Mouse (Mus musculus): ENCODE measurements around the gene Cblb.

Cblb gene

GRCm38 (mm10) chr16:52068517-52068874 lies 37.5 kb downstream of the Cblb start:
- in situ Hi-C loops (cut with MboI, MseI), result loop anchor here (25.0 kb wide), 1 partner anchor 381 kb away; no protein-coding TSS in a partner anchor

- in situ Hi-C loops (cut with MboI, MseI), result loop anchor here (25.0 kb wide), 1 partner anchor 382 kb away; no protein-coding TSS in a partner anchor
Observed at GRCm38 (mm10) chr16:52069648-52070047, 38.6 kb downstream of the Cblb start.

DNA sequence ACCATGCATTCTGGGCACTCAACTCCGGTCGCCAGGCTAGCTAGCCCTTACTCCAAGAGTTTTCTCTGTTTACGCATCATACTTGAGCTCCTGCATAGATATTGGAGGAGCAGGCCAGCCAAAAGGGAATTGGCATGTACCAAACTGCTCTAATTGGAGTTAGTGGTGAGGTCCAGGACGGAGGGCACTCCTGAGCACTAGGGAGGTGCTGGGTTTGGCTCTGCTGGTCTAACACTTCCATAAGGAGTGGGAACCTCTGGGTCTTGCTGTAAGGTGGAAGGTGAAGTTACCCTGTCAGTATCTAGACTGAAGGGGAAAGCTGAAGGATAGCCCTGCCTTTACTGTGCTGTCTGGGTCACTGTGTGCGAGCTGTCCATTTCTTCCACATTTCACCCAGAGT lies 39.1 kb downstream of the Cblb start:
- in situ Hi-C loops (cut with MboI, MseI), result loop anchor here (25.0 kb wide), 1 partner anchor 383 kb away; no protein-coding TSS in a partner anchor

DNA sequence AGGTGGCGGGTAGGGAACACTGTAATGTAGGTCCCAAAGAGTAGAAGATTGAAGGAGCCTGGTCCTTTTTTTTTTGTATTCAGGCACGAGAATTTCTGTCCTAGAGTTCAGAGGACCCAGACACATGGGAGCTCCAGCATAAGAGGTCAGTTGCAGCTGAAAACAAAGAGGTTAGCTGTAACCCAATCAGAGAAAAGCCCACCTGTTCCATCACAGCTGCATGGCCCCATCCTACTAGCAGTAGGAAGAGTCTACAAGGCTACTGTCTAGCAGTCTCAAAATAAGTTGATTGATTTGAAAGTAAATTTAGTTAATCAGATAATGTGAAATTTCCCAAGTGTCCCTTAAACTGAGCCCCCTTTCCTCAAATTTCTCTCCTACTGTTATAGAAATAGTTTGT lies 40.3 kb downstream of the Cblb start:
- in situ Hi-C loops (cut with MboI, MseI), result loop anchor here (25.0 kb wide), 1 partner anchor 384 kb away; no protein-coding TSS in a partner anchor

- in situ Hi-C loops (cut with MboI, MseI), result loop anchor here (25.0 kb wide), 1 partner anchor 384 kb away; no protein-coding TSS in a partner anchor
Observed at GRCm38 (mm10) chr16:52071766-52072209, 40.8 kb downstream of the Cblb start.

DNA sequence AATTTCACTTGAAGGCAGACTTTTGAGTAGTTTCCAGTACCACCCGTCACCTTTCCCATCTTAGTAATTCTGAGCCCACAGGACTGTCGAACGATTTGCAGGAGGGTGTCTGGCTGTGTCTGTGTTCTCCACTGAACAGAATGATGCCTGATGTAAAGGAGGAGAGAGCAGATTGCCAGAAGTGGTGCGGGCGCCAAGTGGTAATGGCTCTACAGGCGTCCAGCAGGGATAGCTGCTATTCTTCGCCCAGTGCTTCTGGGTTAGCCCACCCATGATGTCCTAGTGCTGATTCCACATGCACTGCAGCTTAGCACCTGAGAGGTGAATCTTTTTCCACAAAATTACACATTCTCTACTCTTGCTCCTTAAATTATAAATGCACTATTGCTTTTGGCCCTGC lies 45.6 kb downstream of the Cblb start:
- in situ Hi-C loops (cut with MboI, MseI), result no loop called here

GRCm38 (mm10) chr16:52077901-52078300 lies 46.9 kb downstream of the Cblb start:
- in situ Hi-C loops (cut with MboI, MseI), result no loop called here

GRCm38 (mm10) chr16:52078758-52079474 lies 47.9 kb downstream of the Cblb start:
- in situ Hi-C loops (cut with MboI, MseI), result no loop called here

GRCm38 (mm10) chr16:52079475-52079823 lies 48.4 kb downstream of the Cblb start:
- in situ Hi-C loops (cut with MboI, MseI), result no loop called here

GRCm38 (mm10) chr16:52080619-52081395 lies 49.8 kb downstream of the Cblb start:
- in situ Hi-C loops (cut with MboI, MseI), result no loop called here

- in situ Hi-C loops (cut with MboI, MseI), result no loop called here
Observed at GRCm38 (mm10) chr16:52081756-52082155, 50.7 kb downstream of the Cblb start.

DNA sequence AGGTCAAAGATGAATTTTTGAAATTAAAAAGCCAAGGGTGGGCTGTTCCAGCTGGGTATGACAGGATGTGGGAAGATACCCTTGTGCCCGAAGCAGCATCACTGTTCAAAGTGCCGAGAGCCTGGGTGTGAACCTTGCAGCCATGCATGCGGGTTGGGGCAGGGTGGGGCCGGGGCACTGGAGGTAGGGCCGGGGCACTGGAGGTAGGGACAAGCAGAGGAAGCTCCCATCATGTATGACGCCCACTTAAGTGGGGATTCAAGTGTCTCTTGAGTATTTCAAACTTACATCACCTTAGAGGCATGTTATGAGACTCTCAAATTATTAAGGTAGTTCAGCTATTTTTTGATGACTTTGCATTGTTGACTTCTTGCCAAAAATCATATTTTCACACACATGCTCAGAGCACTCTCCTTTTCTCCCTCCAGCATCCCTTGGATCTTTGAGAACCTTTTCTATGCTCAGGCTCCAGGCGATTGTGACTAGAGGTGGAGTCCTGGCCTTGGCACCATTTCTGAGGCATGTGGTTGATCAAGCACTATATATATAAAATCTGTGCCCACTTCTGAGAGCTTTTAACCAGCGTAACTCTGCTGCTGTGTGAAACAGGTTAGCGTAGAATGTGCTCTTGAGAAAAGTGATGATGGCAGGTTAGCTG lies 55.9 kb downstream of the Cblb start:
- in situ Hi-C loops (cut with MboI, MseI), result no loop called here

- in situ Hi-C loops (cut with MboI, MseI), result no loop called here
Observed at GRCm38 (mm10) chr16:52089354-52089753, 58.3 kb downstream of the Cblb start.

DNA sequence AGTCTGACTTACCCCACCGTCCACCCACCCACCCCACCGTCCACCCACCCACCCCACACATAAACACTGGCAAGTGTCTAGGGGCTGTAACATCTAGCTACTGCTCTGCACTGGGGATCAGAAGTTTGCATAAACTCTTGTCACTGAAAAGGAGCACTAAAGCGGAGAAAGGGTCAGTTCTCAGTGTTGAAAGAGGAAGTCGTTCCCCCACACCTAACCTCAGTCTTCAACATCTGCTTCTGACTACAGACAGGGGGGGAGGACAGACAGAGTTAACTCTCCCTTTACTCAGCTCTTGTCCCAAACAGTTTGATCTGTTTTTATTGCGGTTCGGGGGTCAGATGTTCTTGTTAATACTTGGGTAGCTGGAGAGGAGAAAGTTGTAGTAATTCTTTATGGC lies 59.9 kb downstream of the Cblb start:
- in situ Hi-C loops (cut with MboI, MseI), result no loop called here

- in situ Hi-C loops (cut with MboI, MseI), result no loop called here
Observed at GRCm38 (mm10) chr16:52093325-52094253, 62.6 kb downstream of the Cblb start.

DNA sequence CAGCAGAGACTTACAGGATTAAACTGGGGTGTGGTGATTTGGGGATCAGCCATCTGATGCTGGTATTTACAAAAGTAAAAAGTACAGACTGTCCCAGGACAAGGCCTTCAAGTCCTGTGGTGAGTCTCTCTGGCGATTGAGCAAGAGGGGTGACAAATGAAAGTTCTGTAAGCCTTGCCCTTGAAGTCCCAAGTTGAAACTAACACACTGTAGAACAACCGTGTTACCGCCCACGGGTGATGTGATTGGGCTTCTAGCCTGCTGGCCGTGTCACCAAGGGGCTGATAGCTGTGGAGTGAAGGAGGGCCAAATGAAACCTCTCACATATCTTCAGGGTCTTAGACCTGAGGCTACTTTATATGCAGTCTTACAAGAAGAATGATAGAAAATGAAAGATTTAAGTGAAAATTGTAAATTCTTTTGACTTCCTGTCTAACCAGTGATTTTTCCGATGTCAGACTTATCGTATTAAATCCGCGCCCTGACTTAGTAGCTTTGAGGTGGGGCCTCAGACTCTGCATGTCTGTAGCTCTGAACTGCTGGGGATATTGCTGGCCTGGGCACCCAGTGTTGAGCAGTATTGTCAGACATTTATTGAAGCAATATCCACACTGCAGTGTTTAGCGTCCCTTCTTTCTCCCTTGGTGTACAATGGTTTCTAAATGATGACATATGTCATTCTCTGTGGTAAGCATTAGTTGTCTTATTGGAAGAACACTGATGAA lies 63.9 kb downstream of the Cblb start:
- in situ Hi-C loops (cut with MboI, MseI), result no loop called here

- in situ Hi-C loops (cut with MboI, MseI), result no loop called here
Observed at GRCm38 (mm10) chr16:52095643-52096042, 64.6 kb downstream of the Cblb start.

- in situ Hi-C loops (cut with MboI, MseI), result loop anchor here (10.0 kb wide), 1 partner anchor 56 kb away; no protein-coding TSS in a partner anchor
Observed at GRCm38 (mm10) chr16:52100466-52100865, 69.4 kb downstream of the Cblb start.

DNA sequence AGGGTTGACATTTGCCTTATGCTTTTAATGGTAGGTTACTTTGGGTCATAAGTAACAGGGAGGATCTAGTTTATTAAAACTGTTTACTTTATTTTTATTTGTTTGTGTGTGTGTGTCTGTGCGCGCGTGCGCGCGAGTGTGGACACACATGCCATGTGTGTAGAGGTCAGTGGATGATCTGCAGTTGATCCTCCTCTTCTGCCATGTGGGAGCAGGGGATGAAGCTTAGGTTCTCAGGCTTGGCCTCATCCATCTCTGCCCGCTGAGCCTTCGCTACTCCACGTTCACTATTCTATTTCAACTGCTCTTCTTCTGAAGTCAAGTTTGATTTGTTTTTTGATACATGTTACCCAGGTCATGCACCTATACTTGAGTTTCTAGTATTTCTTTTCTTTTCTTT lies 73.6 kb downstream of the Cblb start:
- in situ Hi-C loops (cut with MboI, MseI), result loop anchor here (10.0 kb wide), 1 partner anchor 60 kb away; no protein-coding TSS in a partner anchor

- in situ Hi-C loops (cut with MboI, MseI), result loop anchor here (10.0 kb wide), 1 partner anchor 63 kb away; no protein-coding TSS in a partner anchor
Observed at GRCm38 (mm10) chr16:52107836-52108235, 76.8 kb downstream of the Cblb start.

Measured in regulatory T cell (primary cell).